Mouse (Mus musculus) lung, embryonic 15.5 days (tissue): ENCODE results near the gene Spon2. TPM values are rescaled to one million over a fixed set of nuclear protein-coding genes. Genes with fewer than 3 reads are reported as not detected.
A peak's percentile ranks its signal among the peaks of the same experiment; 100 is the strongest.

Source experiments
- ATAC-seq: fragments of 200-750 bp; cut with Nextera tagmentation; 2 replicates; pipeline ENCODE4 v1.8.0; 2017; ENCODE audit warnings: moderate number of reproducible peaks, borderline replicate concordance; ENCODE audit not compliant: low FRiP score, low TSS enrichment; ENCODE audit errors: extremely low read depth
- H3K27ac ChIP-seq: fragments of 300-500 bp; sonication (generic); 2 replicates; pipeline ENCODE4 v1.5.1; 2015; ENCODE audit warnings: moderate library complexity, mild to moderate bottlenecking, inconsistent platforms
- H3K27me3 ChIP-seq: fragments of 300-500 bp; sonication (generic); 2 replicates; pipeline ENCODE4 v1.6.1; 2015; ENCODE audit warnings: inconsistent platforms
- H3K36me3 ChIP-seq: fragments of 300-500 bp; sonication (generic); 2 replicates; pipeline ENCODE4 v1.6.1; 2015; ENCODE audit warnings: inconsistent platforms
- H3K4me1 ChIP-seq: fragments of 300-500 bp; sonication (generic); 2 replicates; pipeline ENCODE4 v1.6.1; 2015; ENCODE audit warnings: inconsistent platforms
- H3K4me2 ChIP-seq: fragments of 300-500 bp; sonication (generic); 2 replicates; pipeline ENCODE4 v1.6.1; 2015; ENCODE audit warnings: inconsistent platforms, mild to moderate bottlenecking, moderate library complexity
- H3K4me3 ChIP-seq: fragments of 300-500 bp; sonication (generic); 2 replicates; pipeline ENCODE4 v1.5.1; 2015; ENCODE audit warnings: mild to moderate bottlenecking, inconsistent platforms
- H3K9ac ChIP-seq: fragments of 300-500 bp; sonication (generic); 2 replicates; pipeline ENCODE4 v1.6.1; 2015; ENCODE audit warnings: inconsistent platforms
- H3K9me3 ChIP-seq: fragments of 300-500 bp; sonication (generic); 2 replicates; pipeline ENCODE4 v1.6.1; 2016; ENCODE audit warnings: inconsistent platforms
- WGBS: fragments of 180-500 bp; shearing (Covaris S2); methylation state at CpG from one replicate; pipeline ENCODE4 v1.1.7; 2015; 5-methylcytosine and 5-hydroxymethylcytosine counted together
- polyA plus RNA-seq: library from polyadenylated mRNA; unstranded; fragments of >200 nt; fragmentation: Nextera tagmentation; extraction: Ambion mirVana; gene quantifications from 2 replicates; pipeline ENCODE4 v1.2.1, GENCODE M21; 2015

Gene Spon2
- polyA plus RNA-seq, 1 experiment from 2014 or later: 26.4 TPM

DNA sequence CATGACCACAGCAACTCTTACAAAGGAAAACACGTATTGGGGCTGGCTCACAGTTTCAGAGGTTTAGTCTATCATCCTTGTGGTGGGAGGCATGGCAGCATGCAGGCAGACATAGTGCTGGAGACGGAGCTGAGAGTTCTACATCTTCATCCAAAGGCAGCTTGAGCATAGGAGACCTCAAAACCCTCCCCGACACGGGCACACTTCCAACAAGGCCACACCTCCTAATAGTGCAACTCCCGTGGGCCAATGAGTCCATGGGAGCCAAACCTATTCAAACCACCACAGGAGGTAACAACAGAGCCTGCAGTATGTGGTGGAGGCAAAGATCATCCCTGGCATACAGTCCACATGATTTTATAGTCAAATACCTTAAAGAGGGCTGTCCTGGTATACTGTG is 7.0 kb downstream of the Spon2 start:
- H3K4me2 ChIP-seq: no peak overlapping the region
- H3K4me1 ChIP-seq: peaks cover 1% of the 10 kb centered on the region; the same call in 1 of the 2 replicates
- no peak overlapping the region for H3K4me3 ChIP-seq
- H3K9me3 ChIP-seq: no peaks in the 10 kb centered on the region
- no peaks in the 10 kb centered on the region for H3K27me3 ChIP-seq
- H3K36me3 ChIP-seq: no peaks in the 10 kb centered on the region
- H3K9ac ChIP-seq: no peak overlapping the region
- WGBS: 71% methylated on average over 5 of the region's 5 CpGs
- H3K27ac ChIP-seq: no peak overlapping the region
- no peak for ATAC-seq

DNA sequence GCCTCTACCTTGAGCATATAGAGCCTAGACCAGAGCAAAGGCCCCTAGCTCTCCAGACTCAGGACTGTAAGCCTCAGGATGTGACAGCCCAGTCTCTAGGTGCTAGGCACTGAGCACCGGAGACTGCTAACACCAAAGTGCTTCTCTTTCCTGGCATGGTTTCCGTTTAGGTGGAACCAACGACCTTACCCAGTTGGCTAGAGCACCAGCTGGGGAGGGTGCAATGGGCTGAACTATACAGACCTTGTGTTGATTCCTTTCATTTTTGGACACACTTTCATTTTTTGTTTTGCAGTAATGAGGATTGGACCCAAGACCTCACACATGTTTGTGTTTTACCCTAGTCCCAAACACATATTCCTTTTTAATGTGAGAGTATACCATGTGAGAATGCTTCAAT is 7.7 kb downstream of the Spon2 start:
- Histone ChIP-seq H3K9me3 (no peaks in the 10 kb centered on the region), H3K9ac (no peak overlapping the region), H3K4me2 (no peak overlapping the region), H3K4me1 (no peaks in the 10 kb centered on the region), H3K36me3 (no peaks in the 10 kb centered on the region), H3K27me3 (no peaks in the 10 kb centered on the region), H3K4me3 (no peak overlapping the region), H3K27ac (no peak overlapping the region)
- 84% methylated on average over 3 of the region's 3 CpGs for WGBS
- ATAC-seq: no peak

DNA sequence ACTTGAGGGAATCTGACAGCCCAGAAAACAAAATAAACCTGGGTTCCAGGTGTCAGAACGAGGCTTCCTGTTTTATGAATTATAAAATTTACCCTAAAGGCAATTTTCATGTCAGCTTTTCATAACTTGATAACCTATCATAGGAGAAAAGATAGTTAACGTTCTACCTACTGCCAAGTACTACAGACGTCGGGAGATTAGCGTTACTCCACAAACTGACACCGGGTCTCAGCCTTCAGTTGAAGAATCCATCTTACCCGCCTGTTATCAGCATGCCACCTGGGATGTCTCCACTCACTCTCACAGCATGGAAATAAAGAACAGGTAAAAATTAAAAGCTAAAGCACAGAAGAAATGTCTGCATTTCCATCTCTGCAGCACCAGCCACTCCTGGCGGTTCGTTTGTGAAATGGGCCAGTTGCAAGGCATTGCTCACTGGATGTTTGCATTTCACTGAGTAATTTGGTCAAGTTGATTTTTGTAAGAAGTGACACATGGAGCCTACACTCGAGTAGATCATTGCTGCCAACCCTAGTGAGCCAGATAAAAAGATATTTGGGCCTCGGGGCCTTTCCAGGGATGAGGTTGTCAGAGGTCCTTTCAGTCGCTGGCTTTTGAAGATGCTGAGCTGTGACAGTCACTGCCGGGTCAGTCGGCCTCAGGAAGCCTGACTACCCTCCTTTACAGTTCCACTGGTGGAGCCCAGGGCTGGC is 9.6 kb downstream of the Spon2 start:
- no peak for ATAC-seq
- 46% methylated on average over 14 of the region's 14 CpGs for WGBS

DNA sequence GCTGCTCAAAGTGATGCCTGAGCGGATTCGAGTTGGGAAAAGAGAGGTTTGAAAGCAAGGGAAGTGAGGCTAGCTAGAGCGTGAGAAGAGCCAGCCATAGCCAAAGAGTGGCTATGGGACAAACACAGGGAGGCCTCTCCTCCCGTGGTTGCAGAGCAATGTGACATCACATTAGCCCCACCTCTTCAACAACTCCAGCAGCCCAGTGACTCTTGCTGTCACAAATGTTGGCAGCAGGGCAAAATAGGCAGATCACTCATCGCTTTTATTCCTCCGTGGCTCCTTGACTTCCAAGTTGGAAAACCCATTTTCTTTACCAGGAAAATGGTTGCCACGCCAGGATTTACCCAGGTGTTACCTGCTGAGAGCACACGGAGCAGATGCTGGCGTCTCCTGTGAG is 11.1 kb downstream of the Spon2 start:
- no peak for ATAC-seq
- no peak overlapping the region for H3K4me3 ChIP-seq
- no peak overlapping the region for H3K27ac ChIP-seq
- 41% methylated on average over 9 of the region's 9 CpGs for WGBS
- H3K27me3 ChIP-seq: no peaks in the 10 kb centered on the region
- H3K36me3 ChIP-seq: no peaks in the 10 kb centered on the region
- no peak overlapping the region for H3K4me2 ChIP-seq
- H3K4me1 ChIP-seq: no peaks in the 10 kb centered on the region
- 0 out of 2 replicates have a peak overlapping the region, but pooled peaks have one; percentile 9 for H3K9ac ChIP-seq
- H3K9me3 ChIP-seq: no peaks in the 10 kb centered on the region

More for the DNA sequence above, 9.6 kb downstream of the Spon2 start:
- Histone ChIP-seq H3K9ac (no peak overlapping the region), H3K27me3 (no peaks in the 10 kb centered on the region), H3K36me3 (no peaks in the 10 kb centered on the region), H3K9me3 (no peaks in the 10 kb centered on the region), H3K27ac (no peak overlapping the region), H3K4me1 (no peaks in the 10 kb centered on the region), H3K4me2 (no peak overlapping the region), H3K4me3 (no peak overlapping the region)

DNA sequence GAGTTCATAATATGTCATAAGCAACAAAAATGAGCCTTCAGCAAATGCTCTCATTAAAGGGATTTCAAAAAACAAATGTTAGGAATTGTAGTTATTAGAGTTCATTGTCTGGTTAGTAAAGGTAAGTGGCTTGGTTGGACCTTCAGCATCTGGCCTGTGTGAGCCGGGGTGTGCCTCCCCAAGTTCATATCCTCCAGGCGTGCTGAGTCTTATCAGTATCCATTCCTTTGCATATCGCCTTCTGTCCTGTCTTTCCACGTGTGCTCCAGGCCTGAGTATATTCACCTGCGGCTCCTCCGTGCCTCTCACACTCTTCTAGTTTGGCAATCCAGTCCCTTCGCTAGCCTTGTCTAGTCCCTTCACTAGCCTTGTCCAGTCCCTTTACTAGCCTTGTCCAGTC is 11.9 kb downstream of the Spon2 start:
- ATAC-seq: no peak
- Histone ChIP-seq H3K27ac (no peak overlapping the region), H3K9ac (no peak overlapping the region), H3K4me3 (no peak overlapping the region), H3K9me3 (no peaks in the 10 kb centered on the region), H3K27me3 (no peaks in the 10 kb centered on the region), H3K4me2 (no peak overlapping the region), H3K4me1 (no peaks in the 10 kb centered on the region), H3K36me3 (no peaks in the 10 kb centered on the region)
- WGBS: 79% methylated on average over 7 of the region's 7 CpGs

DNA sequence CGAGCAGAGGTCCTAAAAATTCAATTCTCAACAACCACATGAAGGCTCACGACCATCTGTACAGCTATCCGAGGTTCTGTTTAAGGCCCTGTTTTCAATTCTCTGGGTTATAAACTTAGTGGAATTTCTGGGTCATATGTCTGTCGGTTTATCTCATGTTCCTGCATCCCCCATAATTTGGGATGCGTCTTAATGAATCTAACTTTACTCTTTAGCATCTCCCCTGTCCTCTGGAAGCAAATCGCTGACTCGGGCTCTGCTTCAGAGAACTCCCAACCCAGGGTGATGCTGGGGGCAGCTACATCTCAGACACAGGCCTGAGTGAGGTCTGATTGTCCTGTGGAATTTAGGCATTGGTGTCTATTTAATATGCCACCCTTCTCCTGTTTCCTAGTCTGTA is 14.0 kb downstream of the Spon2 start:
- Histone ChIP-seq H3K27me3 (no peaks in the 10 kb centered on the region), H3K9me3 (no peaks in the 10 kb centered on the region), H3K36me3 (no peaks in the 10 kb centered on the region), H3K27ac (no peak overlapping the region), H3K4me3 (no peak overlapping the region), H3K4me1 (no peaks in the 10 kb centered on the region), H3K9ac (no peak overlapping the region), H3K4me2 (no peak overlapping the region; the same call in 1 of the 2 replicates)
- 70% methylated on average over 7 of the region's 7 CpGs for WGBS
- ATAC-seq: no peak

DNA sequence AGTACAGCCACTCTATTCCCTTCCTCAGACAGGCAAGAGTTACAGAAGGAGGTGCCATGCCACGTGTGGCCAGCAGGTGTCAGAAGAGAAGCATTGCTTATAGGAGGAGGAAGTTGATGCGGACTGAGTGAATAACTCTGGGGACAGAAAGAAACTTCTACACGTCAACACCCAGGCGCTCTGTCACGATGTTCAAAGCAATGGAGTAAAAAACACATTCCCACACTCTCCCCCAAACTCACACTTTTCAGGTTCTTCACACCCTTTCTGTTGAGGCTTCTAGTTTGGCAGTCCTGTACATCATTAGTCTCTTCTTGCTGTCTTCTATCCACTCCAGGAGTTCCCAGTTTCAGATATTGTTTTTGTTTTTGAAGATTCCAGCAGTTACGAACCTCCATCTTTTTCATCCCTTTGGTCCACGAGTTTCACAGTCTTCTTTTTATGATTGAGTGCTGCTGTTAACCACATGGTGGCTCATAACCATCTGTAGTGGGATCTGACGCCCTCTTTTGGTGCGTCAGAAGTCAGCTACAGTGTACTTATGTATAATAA is 14.5 kb downstream of the Spon2 start:
- Histone ChIP-seq H3K4me3 (no peak overlapping the region), H3K4me2 (peak overlapping the region; percentile 34), H3K9ac (no peak overlapping the region), H3K9me3 (no peaks in the 10 kb centered on the region), H3K27me3 (no peaks in the 10 kb centered on the region), H3K27ac (no peak overlapping the region), H3K36me3 (no peaks in the 10 kb centered on the region), H3K4me1 (no peaks in the 10 kb centered on the region)
- WGBS: 9% methylated on average over 9 of the region's 9 CpGs
- peak; percentile 85; the same call in 1 of the 2 replicates for ATAC-seq

DNA sequence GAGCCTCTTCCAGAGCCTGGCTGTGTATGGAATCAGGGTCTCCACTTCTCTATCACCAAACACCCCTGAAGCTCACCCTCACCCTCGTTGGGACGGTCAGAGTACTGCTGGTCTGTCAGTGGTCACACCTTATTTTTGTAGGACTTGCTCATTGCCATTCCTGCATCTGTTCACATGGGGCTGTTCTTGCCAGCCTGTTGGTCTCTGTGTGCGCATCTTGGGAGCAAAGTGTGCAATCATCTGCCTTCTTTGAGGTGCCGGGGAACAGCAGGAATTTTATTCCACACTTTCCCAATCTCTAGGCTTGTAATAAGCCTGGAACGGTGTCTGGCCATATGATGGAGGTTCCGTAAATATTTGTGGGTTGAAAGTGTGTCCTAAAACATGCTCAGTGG is 15.1 kb downstream of the Spon2 start:
- no peak for ATAC-seq
- H3K27ac ChIP-seq: no peak overlapping the region
- no peak overlapping the region for H3K4me3 ChIP-seq
- no peak overlapping the region for H3K9ac ChIP-seq
- no peaks in the 10 kb centered on the region for H3K36me3 ChIP-seq
- no peak overlapping the region for H3K4me2 ChIP-seq
- no peaks in the 10 kb centered on the region for H3K4me1 ChIP-seq
- no peaks in the 10 kb centered on the region for H3K9me3 ChIP-seq
- WGBS: 67% methylated on average over 6 of the region's 6 CpGs
- H3K27me3 ChIP-seq: no peaks in the 10 kb centered on the region

DNA sequence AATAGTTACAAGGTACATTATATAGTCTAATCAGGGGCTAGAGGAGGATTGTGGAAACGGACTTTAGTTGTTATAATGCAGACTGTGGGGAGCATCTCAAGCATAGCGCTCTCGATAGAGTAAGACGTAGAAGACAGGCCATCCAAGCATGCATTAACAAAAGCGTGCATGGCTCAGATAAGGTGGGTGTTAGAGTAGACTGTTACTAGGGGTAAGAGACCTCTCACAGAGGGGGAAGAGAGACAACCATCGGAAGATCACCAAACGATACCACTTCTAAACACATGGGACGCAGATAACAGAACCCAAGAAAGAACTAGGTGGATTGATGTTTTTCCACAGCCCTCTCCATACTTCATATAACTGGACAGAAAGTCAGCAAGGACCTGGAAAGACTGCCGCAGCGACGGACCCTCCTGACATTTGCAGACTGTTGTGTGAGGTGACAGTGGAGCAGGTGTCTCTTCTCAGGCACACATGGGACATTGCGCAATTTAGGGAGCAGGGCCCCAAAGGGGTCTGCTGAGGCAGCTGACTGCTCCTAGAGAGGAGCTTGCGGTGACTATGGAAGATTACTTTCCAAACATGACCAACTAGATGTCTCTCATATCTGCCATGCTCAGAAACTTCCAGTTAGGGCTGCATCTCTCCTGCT is 15.6 kb downstream of the Spon2 start:
- Histone ChIP-seq H3K36me3 (no peaks in the 10 kb centered on the region), H3K27ac (no peak overlapping the region), H3K4me2 (no peak overlapping the region), H3K9me3 (no peaks in the 10 kb centered on the region), H3K4me3 (no peak overlapping the region), H3K27me3 (no peaks in the 10 kb centered on the region), H3K9ac (no peak overlapping the region), H3K4me1 (no peaks in the 10 kb centered on the region)
- ATAC-seq: 0 out of 2 replicates have a peak, but pooled peaks have one; percentile 36
- 53% methylated on average over 13 of the region's 13 CpGs for WGBS

DNA sequence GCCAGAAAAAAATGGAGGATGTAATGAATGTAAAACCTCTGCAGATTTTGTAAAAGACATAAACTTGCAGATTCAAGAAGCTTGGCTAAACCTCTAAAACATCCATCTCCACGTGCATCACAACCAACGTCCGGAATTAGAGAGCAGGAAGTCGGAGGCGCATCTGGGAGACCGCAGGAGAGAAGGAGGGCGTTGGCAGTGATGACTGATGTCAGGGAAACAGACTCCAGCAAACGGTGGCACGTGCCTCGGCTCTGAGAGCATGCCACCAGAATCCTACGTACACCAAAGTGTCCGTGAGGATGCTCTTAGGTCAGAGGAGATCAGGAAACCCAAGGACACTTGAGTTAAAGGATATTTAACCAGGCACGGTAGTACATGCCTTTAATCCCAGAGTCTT is 16.6 kb downstream of the Spon2 start:
- no peak overlapping the region for H3K27ac ChIP-seq
- no peak overlapping the region for H3K9ac ChIP-seq
- H3K4me1 ChIP-seq: no peaks in the 10 kb centered on the region
- WGBS: 29% methylated on average over 13 of the region's 13 CpGs
- H3K27me3 ChIP-seq: no peaks in the 10 kb centered on the region
- no peak for ATAC-seq
- H3K4me2 ChIP-seq: no peak overlapping the region
- H3K9me3 ChIP-seq: no peaks in the 10 kb centered on the region
- no peak overlapping the region for H3K4me3 ChIP-seq
- H3K36me3 ChIP-seq: no peaks in the 10 kb centered on the region

DNA sequence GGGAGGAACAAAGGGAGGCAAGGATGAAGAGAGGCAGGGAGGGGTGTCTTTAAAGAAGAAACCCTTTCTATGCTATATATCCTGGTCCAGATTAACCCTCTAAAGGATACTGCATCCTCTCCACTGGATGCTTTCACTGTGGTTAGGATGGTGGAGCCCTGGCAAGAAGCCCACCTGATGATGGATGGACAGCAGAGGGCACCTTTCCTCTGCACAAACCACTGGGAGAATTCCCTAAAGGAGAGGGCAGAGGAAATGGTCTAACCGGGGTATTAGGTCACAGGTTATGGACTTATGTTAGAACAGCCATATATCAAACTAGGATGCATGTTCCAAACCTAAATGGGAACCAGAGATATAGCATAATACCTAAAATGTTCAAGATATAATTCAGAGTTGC is 18.2 kb downstream of the Spon2 start:
- 38% methylated on average over 1 of the region's 1 CpGs for WGBS
- H3K27ac ChIP-seq: no peak overlapping the region
- H3K4me2 ChIP-seq: no peak overlapping the region
- no peaks in the 10 kb centered on the region for H3K36me3 ChIP-seq
- no peak overlapping the region for H3K4me3 ChIP-seq
- ATAC-seq: no peak
- no peaks in the 10 kb centered on the region for H3K9me3 ChIP-seq
- H3K4me1 ChIP-seq: peaks cover 3% of the 10 kb centered on the region; the same call in 1 of the 2 replicates
- H3K9ac ChIP-seq: no peak overlapping the region
- no peaks in the 10 kb centered on the region for H3K27me3 ChIP-seq

DNA sequence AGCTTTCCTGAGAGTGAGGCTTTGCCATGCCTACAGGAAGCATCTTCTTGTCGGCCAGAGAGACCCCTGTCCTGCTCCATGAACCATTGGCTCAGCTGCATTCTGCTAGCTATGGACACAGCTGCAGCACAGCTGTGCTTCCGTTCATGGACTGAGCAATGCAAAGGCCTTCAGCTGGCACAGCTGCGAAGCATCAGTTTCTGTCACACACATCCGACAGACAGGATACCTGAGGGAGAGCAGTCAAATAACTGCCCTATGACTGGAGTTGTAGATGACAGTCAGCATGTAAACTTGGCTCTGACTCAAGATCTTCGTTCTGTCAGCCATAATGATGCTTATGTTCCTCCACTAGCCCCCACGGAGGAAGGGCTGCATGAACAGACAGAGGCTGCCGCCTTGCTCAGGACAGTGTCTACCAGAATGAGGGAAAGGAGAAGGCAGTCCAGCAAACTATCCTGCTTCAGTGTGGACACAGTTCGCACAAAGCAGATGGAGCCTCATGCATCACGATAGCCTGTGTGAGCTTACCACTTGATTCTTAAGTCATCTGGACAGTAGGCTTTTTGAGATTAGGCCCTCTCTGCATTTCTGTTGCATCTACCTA is 22.9 kb downstream of the Spon2 start:
- Histone ChIP-seq H3K4me2 (no peak overlapping the region), H3K4me1 (peaks cover 10% of the 10 kb centered on the region), H3K9ac (no peak overlapping the region), H3K27me3 (no peaks in the 10 kb centered on the region), H3K9me3 (no peaks in the 10 kb centered on the region), H3K36me3 (no peaks in the 10 kb centered on the region), H3K4me3 (no peak overlapping the region), H3K27ac (no peak overlapping the region)
- 50% methylated on average over 9 of the region's 9 CpGs for WGBS
- ATAC-seq: peak; percentile 84
